Mouse (Mus musculus) myocyte (in vitro differentiated cells): ENCODE data around the gene B230217C12Rik.

Experiments used
- E2F4 ChIP-seq: IDR thresholded peaks from one replicate; pipeline ENCODE4 v1.6.1; 2011; ENCODE audit warnings: mild to moderate bottlenecking, control low read depth, moderate library complexity; ENCODE audit not compliant: insufficient read depth
- MAX ChIP-seq: IDR thresholded peaks from one replicate; pipeline ENCODE4 v1.6.1; 2011; ENCODE audit warnings: low read depth, mild to moderate bottlenecking, control low read depth
- POLR2A ChIP-seq: IDR thresholded peaks from one replicate; pipeline ENCODE4 v1.6.1; 2011; ENCODE audit warnings: low read depth, mild to moderate bottlenecking, control low read depth, moderate library complexity; ENCODE audit not compliant: insufficient read length

DNA sequence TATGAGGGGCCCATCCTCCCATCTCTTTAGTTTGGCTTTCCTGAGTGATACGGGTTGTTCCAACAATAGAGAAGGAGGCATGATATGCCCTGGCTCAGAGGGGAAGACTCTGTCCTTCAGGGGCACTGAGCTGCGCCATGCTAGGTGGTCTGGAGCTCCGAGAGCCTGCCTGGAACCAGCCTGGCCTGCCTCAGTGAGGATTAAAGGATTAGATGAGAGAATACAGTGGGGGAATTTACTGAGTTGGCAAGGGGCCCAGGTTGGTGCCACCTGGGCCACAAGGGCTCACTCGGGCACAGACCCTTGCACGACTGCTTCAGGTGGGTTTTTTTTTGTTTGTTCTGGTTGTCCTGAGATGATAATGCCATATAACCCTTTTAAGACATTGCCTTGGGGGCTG is 24.4 kb upstream of the B230217C12Rik start:
- no peak for TF ChIP-seq POLR2A
- TF ChIP-seq E2F4: no peak
- TF ChIP-seq MAX: no peak
